15 mouse cellular contexts compared by ENCODE assay signal in genomic region chr5:77244331-77244987, GRCm38 (mm10). TPM values are rescaled to one million over a fixed set of nuclear protein-coding genes. Genes with fewer than 3 reads are reported as not detected.
DNase-seq lines count a peak whose midpoint lies in the region; ATAC-seq and TF ChIP-seq lines count a peak whose summit lies in the region.
"Had no signal": no experiment of that assay in that cellular context is flagged by ENCODE, and none has a peak within 500 bp of the region (broad histone marks: within the 10 kb centered on the region; RNA-seq: fewer than 3 reads in every experiment).

No protein-coding gene starts in this region.

- DNase-seq in frontal cortex, postnatal 25 days (ENCODE audit: low spot score in 2 of 2), result no peak
- peak; percentile 56 to 77 for DNase-seq in right cerebral cortex, postnatal 10 days (ENCODE audit: low spot score in 2 of 2)
- DNase-seq in right cerebral cortex, postnatal 4 days, result no peak
- peak; percentile 45 for DNase-seq in hindbrain, postnatal 0 days (ENCODE audit: low spot score)
- DNase-seq in yolk sac, embryonic 10.5 days (ENCODE audit: low spot score), result no peak
- DNase-seq: kidney, adult 2 months; right cerebral cortex, postnatal 25 days had no signal

- no peak overlapping the region for H3K4me2 ChIP-seq in hindbrain, postnatal 0 days (ENCODE audit: low read depth, low read length)
- no peak overlapping the region for H3K4me2 ChIP-seq in neural tube, embryonic 15.5 days
- no peak overlapping the region for H3K4me2 ChIP-seq in intestine, postnatal 0 days (replicated peaks; ENCODE audit: low read depth)
- H3K4me2 ChIP-seq: heart, embryonic 12.5 days; limb, embryonic 15.5 days had no signal

- H3K27me3 ChIP-seq in hindbrain, postnatal 0 days (ENCODE audit: insufficient read depth, low read length), result no peaks in the 10 kb centered on the region
- no peaks in the 10 kb centered on the region for H3K27me3 ChIP-seq in neural tube, embryonic 15.5 days (replicated peaks)
- no peaks in the 10 kb centered on the region for H3K27me3 ChIP-seq in intestine, postnatal 0 days (replicated peaks; ENCODE audit: control insufficient read depth, insufficient read depth, low read length)
- H3K27me3 ChIP-seq: heart, embryonic 12.5 days; limb, embryonic 15.5 days had no signal

- no peak overlapping the region for H3K27ac ChIP-seq in hindbrain, postnatal 0 days
- H3K27ac ChIP-seq in neural tube, embryonic 15.5 days (replicated peaks), result no peak overlapping the region
- no peak overlapping the region for H3K27ac ChIP-seq in intestine, postnatal 0 days (ENCODE audit: low read depth, low read length)
- H3K27ac ChIP-seq: limb, embryonic 15.5 days had no signal

- no peak overlapping the region for H3K4me3 ChIP-seq in hindbrain, postnatal 0 days (ENCODE audit: low read length)
- no peak overlapping the region for H3K4me3 ChIP-seq in neural tube, embryonic 15.5 days (replicated peaks)
- H3K4me3 ChIP-seq in intestine, postnatal 0 days (ENCODE audit: low read depth, low read length), result no peak overlapping the region
- H3K4me3 ChIP-seq: erythroblast, embryonic 14.5 days; heart, embryonic 12.5 days; limb, embryonic 15.5 days had no signal

- no peak for TF ChIP-seq CTCF in hindbrain, postnatal 0 days (IDR thresholded peaks at IDR 0.05; ENCODE audit: low read depth)
- no peak for TF ChIP-seq CTCF in intestine, postnatal 0 days (IDR thresholded peaks at IDR 0.05; ENCODE audit: low read depth)

- no peaks in the 10 kb centered on the region for H3K9me3 ChIP-seq in hindbrain, postnatal 0 days (ENCODE audit: low read length)
- no peaks in the 10 kb centered on the region for H3K9me3 ChIP-seq in neural tube, embryonic 15.5 days (replicated peaks)
- H3K9me3 ChIP-seq in intestine, postnatal 0 days (ENCODE audit: control insufficient read depth), result no peaks in the 10 kb centered on the region
- H3K9me3 ChIP-seq: heart, embryonic 12.5 days; limb, embryonic 15.5 days; megakaryocyte, embryonic 14.5 days had no signal

- H3K9ac ChIP-seq in hindbrain, postnatal 0 days (replicated peaks; ENCODE audit: low read length), result no peak overlapping the region
- no peak overlapping the region for H3K9ac ChIP-seq in neural tube, embryonic 15.5 days (replicated peaks)
- H3K9ac ChIP-seq in intestine, postnatal 0 days (ENCODE audit: low read depth, low read length), result no peak overlapping the region
- H3K9ac ChIP-seq: heart, embryonic 12.5 days; limb, embryonic 15.5 days had no signal

- 0 out of 2 replicates have a peak, but pooled peaks have one; percentile 23 for ATAC-seq in frontal cortex, adult (ENCODE audit: low TSS enrichment)
- ATAC-seq in hindbrain, postnatal 0 days, result peak; percentile 60
- 0 out of 2 replicates have a peak, but pooled peaks have one; percentile 37 for ATAC-seq in neural tube, embryonic 15.5 days (ENCODE audit: low FRiP score)
- ATAC-seq in intestine, postnatal 0 days, result no peak

- H3K4me1 ChIP-seq in hindbrain, postnatal 0 days (ENCODE audit: insufficient read depth, low read length), result peaks cover 11% of the 10 kb centered on the region; the same call in 1 of the 2 replicates
- H3K4me1 ChIP-seq in neural tube, embryonic 15.5 days, result peaks cover 16% of the 10 kb centered on the region
- no peaks in the 10 kb centered on the region for H3K4me1 ChIP-seq in intestine, postnatal 0 days (replicated peaks; ENCODE audit: control insufficient read depth, insufficient read depth, low read length)

- 21% methylated on average over 8 of the region's 8 CpGs for WGBS in hindbrain, postnatal 0 days
- WGBS in neural tube, embryonic 15.5 days, result 36% methylated on average over 8 of the region's 8 CpGs
- WGBS in intestine, postnatal 0 days, result 72% methylated on average over 8 of the region's 8 CpGs

- H3K36me3 ChIP-seq in hindbrain, postnatal 0 days (ENCODE audit: insufficient read depth, low read length), result no peaks in the 10 kb centered on the region
- no peaks in the 10 kb centered on the region for H3K36me3 ChIP-seq in neural tube, embryonic 15.5 days
- no peaks in the 10 kb centered on the region for H3K36me3 ChIP-seq in intestine, postnatal 0 days (ENCODE audit: control insufficient read depth, insufficient read depth)
- H3K36me3 ChIP-seq: heart, embryonic 12.5 days; limb, embryonic 15.5 days had no signal

RNA-seq across cellular contexts. Expression of gene Rest, which starts 20.8 kb away (rescaled TPM):
- total RNA-seq in hindbrain, postnatal 0 days (2014; rRNA removed), result 9.0 and 9.1 TPM in 2 replicates
- polyA plus RNA-seq in hindbrain, postnatal 0 days (2015; fragmentation: Nextera tagmentation; extraction: Ambion mirVana), result 4.1 and 4.4 TPM in 2 replicates
- polyA plus RNA-seq in neural tube, embryonic 15.5 days (2015; fragmentation: Nextera tagmentation; extraction: Ambion mirVana), result 6.2 and 10.9 TPM in 2 replicates
- polyA plus RNA-seq in intestine, postnatal 0 days (2015; fragmentation: Nextera tagmentation; extraction: Ambion mirVana), result 13.2 and 15.0 TPM in 2 replicates

RNA-seq across cellular contexts. Expression of gene Spink2, which starts 33.2 kb away (rescaled TPM):
- not detected in 2 replicates for total RNA-seq in hindbrain, postnatal 0 days (2014; rRNA removed)
- 0.26 and 0.61 TPM in 2 replicates for polyA plus RNA-seq in hindbrain, postnatal 0 days (2015; fragmentation: Nextera tagmentation; extraction: Ambion mirVana)
- 2.9 and 3.2 TPM in 2 replicates for polyA plus RNA-seq in neural tube, embryonic 15.5 days (2015; fragmentation: Nextera tagmentation; extraction: Ambion mirVana)
- polyA plus RNA-seq in intestine, postnatal 0 days (2015; fragmentation: Nextera tagmentation; extraction: Ambion mirVana), result 1.3 and 1.4 TPM in 2 replicates
- polyA plus RNA-seq: C2C12; erythroblast, embryonic 14.5 days had no signal

Comparison
In these comparisons a context has a peak if more than half of its experiments do, and no peak if none do; other contexts are left out.
1. DNase-seq: peak in right cerebral cortex, postnatal 10 days (2 of 2) and hindbrain, postnatal 0 days (single experiment); none in frontal cortex, postnatal 25 days (0 of 2), right cerebral cortex, postnatal 4 days (single experiment) and yolk sac, embryonic 10.5 days (single experiment).